Mouse (Mus musculus) frontal cortex, postnatal 10 days (tissue): ENCODE measurements at regions not wholly inside any gene's neighbourhood (a gene's known extent, or its start where the extent isn't known, plus 50 kb on each side); places are given as distances from the start of the nearest gene placed in this dataset.

Experiments used
- DNase-seq, 2 experiments: peaks; one replicate each; pipeline ENCODE4 v3.0.0; 2022; ENCODE audit warnings: low spot score in 2 of 2, mixed read lengths in 1 of 2

- peak in 1 of 2 experiments; percentile 4 for DNase-seq
These were observed 694.1 kb upstream of the Gm21833 start for GRCm38 (mm10) chr16:82133955-82134665.

- DNase-seq = no peak
These were observed 692.9 kb upstream of the Gm21833 start for GRCm38 (mm10) chr16:82135255-82135654.

- DNase-seq = no peak
These were observed 645.4 kb upstream of the Gm21833 start for GRCm38 (mm10) chr16:82182797-82183196.

- DNase-seq = no peak
These were observed 595.3 kb upstream of the Gm21833 start for GRCm38 (mm10) chr16:82232916-82233315.

- DNase-seq = no peak
These were observed 584.3 kb upstream of the Gm21833 start for GRCm38 (mm10) chr16:82243851-82244250.
